Mouse (Mus musculus): ENCODE results near the gene Galnt17.

- TF ChIP-seq CTCF (IDR thresholded peaks at IDR 0.05) = no peak
- no peak for TF ChIP-seq POLR2A (IDR thresholded peaks at IDR 0.05; ENCODE audit: insufficient read depth, low read depth, low read length)
Observed at GRCm38 (mm10) chr5:131142606-131143005, 165.7 kb downstream of the Galnt17 start.
